Mouse (Mus musculus) midbrain, embryonic 16.5 days (tissue): ENCODE measurements around the gene Abhd4. TPM values are rescaled to one million over a fixed set of nuclear protein-coding genes. Genes with fewer than 3 reads are reported as not detected.

Source experiments
- ATAC-seq: fragments of 200-750 bp; cut with Nextera tagmentation; 2 replicates; pipeline ENCODE4 v1.8.0; 2017; ENCODE audit warnings: moderate TSS enrichment
- H3K27ac ChIP-seq: fragments of 300-500 bp; sonication (generic); 2 replicates; pipeline ENCODE4 v1.5.1; 2014; ENCODE audit warnings: mild to moderate bottlenecking, low read length, mixed read lengths
- H3K27me3 ChIP-seq: fragments of 300-500 bp; sonication (generic); 2 replicates; pipeline ENCODE4 v1.6.1; 2014; ENCODE audit warnings: low read depth, low read length, mixed read lengths; ENCODE audit not compliant: control insufficient read depth, insufficient read depth
- H3K36me3 ChIP-seq: fragments of 300-500 bp; sonication (generic); 2 replicates; pipeline ENCODE4 v1.6.1; 2014; ENCODE audit warnings: mild to moderate bottlenecking, low read length, moderate library complexity, mixed read lengths; ENCODE audit not compliant: control insufficient read depth, insufficient read depth
- H3K4me1 ChIP-seq: fragments of 300-500 bp; sonication (generic); 2 replicates; pipeline ENCODE4 v1.6.1; 2014; ENCODE audit warnings: mild to moderate bottlenecking, low read length, mixed read lengths; ENCODE audit not compliant: control insufficient read depth, insufficient read depth
- H3K4me2 ChIP-seq: fragments of 300-500 bp; sonication (generic); 2 replicates; pipeline ENCODE4 v1.6.1; 2014; ENCODE audit warnings: mild to moderate bottlenecking, low read length, mixed read lengths
- H3K4me3 ChIP-seq: fragments of 300-500 bp; sonication (generic); 2 replicates; pipeline ENCODE4 v1.5.1; 2014; ENCODE audit warnings: low read depth, mild to moderate bottlenecking, low read length, moderate library complexity, mixed read lengths
- H3K9ac ChIP-seq: fragments of 300-500 bp; sonication (generic); 2 replicates; pipeline ENCODE4 v1.6.1; 2014; ENCODE audit warnings: low read depth, low read length, mixed read lengths
- H3K9me3 ChIP-seq: fragments of 300-500 bp; sonication (generic); replicated peaks from 2 replicates; pipeline ENCODE4 v1.6.1; 2014; ENCODE audit warnings: mild to moderate bottlenecking, low read length, mixed read lengths; ENCODE audit not compliant: control insufficient read depth, poor library complexity, severe bottlenecking
- WGBS: fragments of 180-500 bp; shearing (Covaris S2); extraction: QIAGEN DNeasy Blood & Tissue Kit; methylation state at CpG from one replicate; pipeline ENCODE4 v1.1.7; 2014; 5-methylcytosine and 5-hydroxymethylcytosine counted together
- polyA plus RNA-seq: library from polyadenylated mRNA; unstranded; fragments of >200 nt; fragmentation: Nextera tagmentation; extraction: Ambion mirVana; gene quantifications from 2 replicates; pipeline ENCODE4 v1.2.1, GENCODE M21; 2015

Gene Abhd4
- polyA plus RNA-seq, 1 experiment from 2014 or later: 58.8 TPM

DNA sequence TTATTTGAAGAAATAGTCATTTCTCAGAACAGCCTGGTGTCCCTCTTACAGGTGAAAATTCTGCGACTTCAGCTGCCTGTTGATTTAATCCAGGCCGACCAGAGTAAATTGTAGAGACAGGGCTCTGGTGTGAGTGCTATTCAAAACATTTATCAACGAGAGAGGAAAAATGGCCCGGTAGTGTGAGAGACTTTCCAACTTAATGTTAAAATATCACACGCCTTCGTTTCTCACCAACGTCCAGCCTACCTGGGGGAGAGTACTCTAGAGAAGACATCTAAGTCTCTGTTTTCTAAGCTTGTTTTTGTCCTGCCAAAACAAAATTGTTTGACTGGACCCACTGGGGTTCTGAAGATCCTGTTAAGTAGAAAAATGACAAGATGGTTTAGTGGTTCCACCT is 34.1 kb upstream of the Abhd4 start:
- WGBS: 86% methylated on average over 7 of the region's 7 CpGs
- Histone ChIP-seq H3K36me3 (no peaks in the 10 kb centered on the region), H3K27ac (no peak overlapping the region), H3K4me3 (no peak overlapping the region), H3K27me3 (no peaks in the 10 kb centered on the region), H3K4me1 (peaks cover under 1% of the 10 kb centered on the region; the same call in 1 of the 2 replicates), H3K4me2 (no peak overlapping the region), H3K9ac (no peak overlapping the region), H3K9me3 (no peaks in the 10 kb centered on the region)
- ATAC-seq: no peak

DNA sequence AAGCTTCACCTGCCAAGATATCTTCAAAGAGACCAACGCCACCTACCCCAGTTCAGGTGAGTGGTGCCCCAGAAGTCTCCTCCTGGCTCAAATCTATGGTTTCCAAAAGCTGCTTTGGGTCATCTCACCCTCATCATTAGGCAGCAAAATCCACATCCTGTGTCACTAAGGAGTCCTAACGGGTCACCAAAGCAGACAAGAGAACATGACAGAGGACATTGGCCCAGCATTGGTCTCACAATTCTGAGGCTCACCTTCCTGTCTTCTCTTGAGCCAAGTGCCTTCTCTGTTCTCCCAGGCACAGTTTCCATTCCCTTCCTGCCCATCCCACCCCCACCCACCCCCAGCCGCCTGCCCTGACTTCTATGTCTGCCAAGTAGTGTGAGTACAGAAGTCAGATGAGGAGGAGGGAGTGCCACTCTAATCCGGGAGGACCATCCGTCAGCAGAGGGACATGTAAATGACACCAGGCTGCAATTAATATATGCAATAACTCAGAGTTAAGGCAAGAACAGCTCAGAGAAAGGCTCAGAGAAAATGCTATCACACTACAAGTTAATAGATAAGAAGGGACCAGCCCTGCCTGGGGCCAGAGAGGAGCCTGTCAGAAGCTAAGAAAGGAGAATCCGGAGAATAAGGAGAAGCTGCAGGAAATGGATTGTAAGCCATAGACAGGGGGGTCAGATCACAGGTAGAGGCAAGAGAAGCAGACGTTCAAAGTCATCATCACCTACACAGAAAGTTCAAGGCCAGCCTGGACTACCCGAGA is 33.1 kb upstream of the Abhd4 start:
- no peaks in the 10 kb centered on the region for H3K27me3 ChIP-seq
- no peaks in the 10 kb centered on the region for H3K9me3 ChIP-seq
- no peaks in the 10 kb centered on the region for H3K36me3 ChIP-seq
- H3K27ac ChIP-seq: no peak overlapping the region
- H3K9ac ChIP-seq: no peak overlapping the region
- no peak overlapping the region for H3K4me3 ChIP-seq
- H3K4me1 ChIP-seq: peaks cover 3% of the 10 kb centered on the region; the same call in 1 of the 2 replicates
- 86% methylated on average over 8 of the region's 8 CpGs for WGBS
- ATAC-seq: no peak
- H3K4me2 ChIP-seq: no peak overlapping the region

DNA sequence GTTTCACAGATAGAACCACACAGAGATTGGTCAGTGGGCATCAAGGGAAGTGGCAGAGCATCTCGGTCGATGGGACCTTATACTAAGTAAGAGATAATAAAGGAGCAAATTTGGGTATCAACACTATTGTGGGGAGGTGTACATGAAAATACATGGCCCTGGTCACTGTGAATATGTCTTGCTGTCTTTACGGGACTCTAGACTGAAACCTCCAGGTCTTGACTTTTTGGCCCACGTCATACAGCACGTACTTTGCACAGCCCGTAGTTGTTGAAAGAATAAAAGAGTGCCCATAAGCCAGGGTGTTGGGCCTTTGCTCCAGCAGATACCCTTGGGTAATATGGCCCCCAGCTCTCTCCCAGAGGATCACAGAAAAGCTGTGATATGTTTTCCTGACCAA is 32.3 kb upstream of the Abhd4 start:
- H3K4me1 ChIP-seq: peaks cover 3% of the 10 kb centered on the region; the same call in 1 of the 2 replicates
- no peaks in the 10 kb centered on the region for H3K27me3 ChIP-seq
- no peak overlapping the region for H3K27ac ChIP-seq
- no peak overlapping the region for H3K4me2 ChIP-seq
- WGBS: 95% methylated on average over 6 of the region's 6 CpGs
- H3K36me3 ChIP-seq: no peaks in the 10 kb centered on the region
- no peak overlapping the region for H3K4me3 ChIP-seq
- no peak for ATAC-seq
- no peaks in the 10 kb centered on the region for H3K9me3 ChIP-seq
- H3K9ac ChIP-seq: no peak overlapping the region

DNA sequence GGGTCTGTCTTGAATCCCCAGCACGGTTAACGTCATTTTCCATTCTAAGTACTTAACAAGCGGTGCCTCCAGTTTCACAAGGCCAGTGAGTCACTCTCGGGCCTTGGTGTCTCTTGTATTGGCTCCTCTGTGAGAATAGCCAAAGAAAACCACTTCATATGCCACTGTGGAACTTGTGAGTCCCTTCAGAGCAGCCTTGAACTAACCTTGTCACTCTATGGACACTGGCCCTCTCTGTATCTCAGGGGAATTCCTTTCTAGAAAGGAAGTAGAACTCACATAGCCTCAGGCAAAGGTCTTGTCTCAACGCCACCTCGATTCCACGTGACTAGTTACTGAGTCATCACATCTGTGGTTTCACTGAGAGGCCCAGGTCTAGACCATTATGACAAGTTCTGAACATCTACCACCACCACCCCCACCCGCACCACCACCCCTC is 31.7 kb upstream of the Abhd4 start:
- Histone ChIP-seq H3K4me3 (no peak overlapping the region), H3K27ac (no peak overlapping the region), H3K9me3 (no peaks in the 10 kb centered on the region), H3K36me3 (no peaks in the 10 kb centered on the region), H3K4me1 (peaks cover 3% of the 10 kb centered on the region; the same call in 1 of the 2 replicates), H3K9ac (no peak overlapping the region), H3K27me3 (no peaks in the 10 kb centered on the region), H3K4me2 (no peak overlapping the region)
- whole genome bisulfite sequencing: 84% methylated on average over 8 of the region's 8 CpGs
- no peak for ATAC-seq

DNA sequence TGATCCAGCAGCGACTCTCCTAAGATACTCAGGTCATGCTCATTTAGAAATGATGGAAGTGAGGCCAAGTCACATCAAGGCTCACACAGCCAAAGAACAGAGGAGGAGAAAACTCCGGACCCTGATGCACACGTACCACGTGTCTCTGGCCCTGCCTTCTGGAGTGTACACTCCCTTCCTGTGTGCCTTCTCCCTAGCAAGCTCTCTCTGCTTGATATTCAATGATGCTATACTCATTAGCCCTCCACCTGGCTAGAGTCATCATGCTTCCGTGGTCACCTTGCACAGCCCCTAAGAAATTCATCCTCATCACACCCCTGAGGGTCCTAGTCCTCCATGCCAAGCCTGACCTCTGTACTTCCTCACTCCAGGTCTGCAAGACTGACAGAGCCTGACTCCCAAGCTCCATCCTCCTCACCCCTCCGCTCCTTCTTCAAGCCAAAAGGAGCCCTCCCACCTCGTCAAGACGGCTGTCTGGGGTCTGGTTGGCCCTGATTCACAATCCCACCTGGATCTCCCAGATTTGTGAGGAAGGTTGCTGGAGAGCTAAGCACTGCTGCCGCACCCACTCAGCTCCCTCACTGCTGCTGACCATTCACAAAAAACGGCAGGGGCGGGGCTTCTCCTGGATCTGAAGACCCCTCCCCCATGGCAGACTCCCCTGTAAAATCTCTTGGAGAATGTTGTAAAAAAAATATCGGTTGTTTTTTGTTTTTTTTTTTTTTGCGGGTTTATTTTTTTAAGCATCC is 30.5 kb upstream of the Abhd4 start:
- ATAC-seq: no peak
- Histone ChIP-seq H3K36me3 (no peaks in the 10 kb centered on the region), H3K9ac (no peak overlapping the region), H3K27me3 (no peaks in the 10 kb centered on the region), H3K9me3 (no peaks in the 10 kb centered on the region), H3K4me2 (no peak overlapping the region), H3K27ac (no peak overlapping the region), H3K4me3 (no peak overlapping the region), H3K4me1 (peaks cover 7% of the 10 kb centered on the region)
- 62% methylated on average over 13 of the region's 13 CpGs for WGBS

DNA sequence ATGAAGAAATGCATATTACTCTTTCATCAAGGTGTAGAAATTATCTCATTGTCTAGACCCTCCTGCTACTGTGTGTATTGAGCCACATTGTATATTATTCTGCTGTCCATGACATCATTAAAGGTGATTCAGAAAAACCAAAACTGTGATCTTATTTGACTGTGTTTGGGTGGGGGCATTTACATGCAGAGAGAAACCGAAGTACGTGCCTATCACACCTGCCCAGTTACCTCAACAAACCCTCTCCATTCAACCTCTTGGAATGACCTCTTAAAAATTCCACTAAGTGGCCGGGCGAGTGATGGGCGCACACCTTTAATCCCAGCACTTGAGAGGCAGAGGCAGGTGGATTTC is 29.9 kb upstream of the Abhd4 start:
- Histone ChIP-seq H3K27ac (no peak overlapping the region), H3K27me3 (no peaks in the 10 kb centered on the region), H3K4me2 (no peak overlapping the region), H3K9me3 (no peaks in the 10 kb centered on the region), H3K4me3 (no peak overlapping the region), H3K4me1 (peaks cover 13% of the 10 kb centered on the region), H3K36me3 (no peaks in the 10 kb centered on the region), H3K9ac (no peak overlapping the region)
- 95% methylated on average over 5 of the region's 5 CpGs for WGBS
- no peak for ATAC-seq

DNA sequence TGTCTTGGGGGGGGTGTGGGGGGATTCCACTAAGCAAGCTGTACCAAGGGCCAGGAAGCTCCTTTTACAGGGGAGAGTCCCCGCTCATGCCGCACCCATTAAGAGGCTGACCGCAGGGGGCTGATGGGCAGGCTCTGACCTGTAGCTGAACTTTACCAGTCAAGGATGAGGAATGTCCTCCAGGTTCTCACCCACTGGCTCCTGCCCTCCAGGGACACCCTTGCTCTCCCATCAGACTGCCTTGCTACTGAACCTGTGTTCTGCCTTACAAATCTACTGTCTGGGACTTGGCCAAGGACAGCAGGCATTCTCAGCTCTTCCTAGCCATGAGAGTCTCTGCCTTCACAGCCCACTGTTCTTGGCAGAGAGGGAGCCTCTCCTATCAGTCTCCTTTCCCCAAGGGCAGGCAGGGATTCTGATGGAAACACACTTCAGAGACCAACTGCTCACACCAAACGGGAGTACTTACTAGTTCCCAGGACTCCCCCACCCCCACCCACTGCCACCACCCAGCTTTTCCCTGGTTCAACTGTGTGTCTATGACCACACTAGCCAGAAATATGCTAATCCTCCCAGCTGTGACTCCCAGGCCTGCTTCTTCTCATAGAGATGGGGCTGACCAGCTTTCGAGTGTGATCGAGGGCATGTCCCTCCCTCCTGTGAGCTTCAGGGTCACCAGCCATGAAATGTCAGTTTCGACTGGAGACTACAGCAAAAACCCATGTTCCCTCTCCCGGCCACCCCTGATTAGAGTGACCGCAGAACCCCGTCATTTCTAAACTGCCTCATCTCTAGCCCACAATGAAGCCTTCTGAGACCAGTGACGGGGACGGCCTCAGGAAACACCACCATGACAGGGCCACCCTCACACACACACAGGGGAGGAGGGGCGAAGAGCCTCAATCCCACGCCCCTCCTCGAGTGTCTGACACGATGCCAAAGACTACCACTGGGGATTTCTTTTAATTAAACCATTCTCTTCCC is 29.2 kb upstream of the Abhd4 start:
- H3K9me3 ChIP-seq: no peaks in the 10 kb centered on the region
- no peak overlapping the region for H3K4me3 ChIP-seq
- H3K4me1 ChIP-seq: peaks cover 19% of the 10 kb centered on the region
- H3K27ac ChIP-seq: no peak overlapping the region
- H3K4me2 ChIP-seq: no peak overlapping the region
- no peaks in the 10 kb centered on the region for H3K36me3 ChIP-seq
- no peak overlapping the region for H3K9ac ChIP-seq
- 40% methylated on average over 16 of the region's 16 CpGs for WGBS
- H3K27me3 ChIP-seq: no peaks in the 10 kb centered on the region
- no peak for ATAC-seq

DNA sequence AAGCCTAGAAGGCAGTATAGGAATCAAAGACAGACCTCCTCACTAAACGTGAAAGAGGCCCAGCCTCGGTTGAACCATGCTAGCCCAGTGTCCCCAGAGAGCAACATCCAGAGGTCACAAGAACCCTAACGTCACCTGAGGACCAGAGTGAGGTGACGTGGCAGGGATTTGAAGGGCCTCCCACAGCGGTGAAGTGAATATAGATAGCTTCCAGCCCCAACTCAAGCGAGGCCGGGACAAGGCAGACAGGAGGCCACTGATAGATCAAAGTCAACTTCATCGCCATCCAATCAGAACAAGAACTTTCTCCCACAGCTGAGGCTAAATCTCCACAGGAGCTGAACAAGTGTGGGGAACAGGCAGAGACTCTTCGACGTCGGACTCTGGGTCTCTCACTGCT is 28.3 kb upstream of the Abhd4 start:
- ATAC-seq: no peak
- Histone ChIP-seq H3K4me1 (peaks cover 19% of the 10 kb centered on the region), H3K27ac (no peak overlapping the region), H3K9me3 (no peaks in the 10 kb centered on the region), H3K4me3 (no peak overlapping the region), H3K27me3 (no peaks in the 10 kb centered on the region), H3K36me3 (no peaks in the 10 kb centered on the region), H3K4me2 (no peak overlapping the region), H3K9ac (no peak overlapping the region)
- 75% methylated on average over 11 of the region's 11 CpGs for WGBS
